Mouse (Mus musculus) limb, embryonic 14.5 days (tissue): ENCODE measurements at regions not wholly inside any gene's neighbourhood (a gene's known extent, or its start where the extent isn't known, plus 50 kb on each side); places are given as distances from the start of the nearest gene placed in this dataset.

ENCODE experiments used
- ATAC-seq: fragments of 200-750 bp; cut with Nextera tagmentation; 2 replicates; pipeline ENCODE4 v1.8.0; 2017; ENCODE audit warnings: low read depth, moderate number of reproducible peaks, moderate TSS enrichment; ENCODE audit not compliant: low FRiP score
- DNase-seq: peaks from one replicate; pipeline ENCODE4 v3.0.0-alpha.2; 2015; ENCODE audit warnings: low spot score
- H3K27ac ChIP-seq: fragments of 300-500 bp; sonication (generic); replicated peaks from 2 replicates; pipeline ENCODE4 v1.5.1; 2014; ENCODE audit warnings: low read depth, mild to moderate bottlenecking, low read length, moderate library complexity, mixed read lengths
- H3K27me3 ChIP-seq: fragments of 300-500 bp; sonication (generic); 2 replicates; pipeline ENCODE4 v1.6.1; 2014; ENCODE audit warnings: low read length, mixed read lengths; ENCODE audit not compliant: control insufficient read depth, insufficient read depth
- H3K36me3 ChIP-seq: fragments of 300-500 bp; sonication (generic); 2 replicates; pipeline ENCODE4 v1.6.1; 2014; ENCODE audit warnings: mild to moderate bottlenecking, low read length, moderate library complexity, mixed read lengths; ENCODE audit not compliant: control insufficient read depth, insufficient read depth
- H3K4me1 ChIP-seq: fragments of 300-500 bp; sonication (generic); 2 replicates; pipeline ENCODE4 v1.6.1; 2014; ENCODE audit warnings: antibody characterized with exemption, low read length, mixed read lengths; ENCODE audit not compliant: control insufficient read depth, insufficient read depth
- H3K4me2 ChIP-seq: fragments of 300-500 bp; sonication (generic); replicated peaks from 2 replicates; pipeline ENCODE4 v1.6.1; 2014; ENCODE audit warnings: low read depth, mild to moderate bottlenecking, low read length, moderate library complexity; ENCODE audit not compliant: severe bottlenecking
- H3K4me3 ChIP-seq: fragments of 300-500 bp; sonication (generic); replicated peaks from 2 replicates; pipeline ENCODE4 v1.5.1; 2014; ENCODE audit warnings: low read length
- H3K9ac ChIP-seq: fragments of 300-500 bp; sonication (generic); 2 replicates; pipeline ENCODE4 v1.6.1; 2014; ENCODE audit warnings: mild to moderate bottlenecking, low read depth, low read length, moderate library complexity; ENCODE audit not compliant: severe bottlenecking
- H3K9me3 ChIP-seq: fragments of 300-500 bp; sonication (generic); 2 replicates; pipeline ENCODE4 v1.6.1; 2016; ENCODE audit warnings: low read length; ENCODE audit not compliant: control insufficient read depth
- POLR2A ChIP-seq: fragments of 200-500 bp; IDR thresholded peaks from 2 replicates; pipeline ENCODE4 v1.8.0; 2012; ENCODE audit warnings: inconsistent platforms, mild to moderate bottlenecking, moderate library complexity, borderline replicate concordance; ENCODE audit not compliant: insufficient read depth, insufficient read length; ENCODE audit errors: extremely low read depth
- WGBS: fragments of 180-500 bp; shearing (Covaris S2); extraction: QIAGEN DNeasy Blood & Tissue Kit; methylation state at CpG from one replicate; pipeline ENCODE4 v1.1.7; 2014; 5-methylcytosine and 5-hydroxymethylcytosine counted together

GRCm38 (mm10) chrX:57711914-57712313 is 208.4 kb upstream of the Gpr101 start:
- WGBS, result 69% methylated on average over 6 of the region's 6 CpGs
- no peak overlapping the region for H3K4me3 ChIP-seq
- no peak for TF ChIP-seq POLR2A
- no peaks in the 10 kb centered on the region for H3K27me3 ChIP-seq
- no peak overlapping the region for H3K27ac ChIP-seq
- H3K36me3 ChIP-seq, result no peaks in the 10 kb centered on the region
- H3K4me2 ChIP-seq, result no peak overlapping the region
- ATAC-seq, result no peak
- no peaks in the 10 kb centered on the region for H3K4me1 ChIP-seq
- DNase-seq, result no peak
- no peaks in the 10 kb centered on the region for H3K9me3 ChIP-seq
- no peak overlapping the region for H3K9ac ChIP-seq

DNA sequence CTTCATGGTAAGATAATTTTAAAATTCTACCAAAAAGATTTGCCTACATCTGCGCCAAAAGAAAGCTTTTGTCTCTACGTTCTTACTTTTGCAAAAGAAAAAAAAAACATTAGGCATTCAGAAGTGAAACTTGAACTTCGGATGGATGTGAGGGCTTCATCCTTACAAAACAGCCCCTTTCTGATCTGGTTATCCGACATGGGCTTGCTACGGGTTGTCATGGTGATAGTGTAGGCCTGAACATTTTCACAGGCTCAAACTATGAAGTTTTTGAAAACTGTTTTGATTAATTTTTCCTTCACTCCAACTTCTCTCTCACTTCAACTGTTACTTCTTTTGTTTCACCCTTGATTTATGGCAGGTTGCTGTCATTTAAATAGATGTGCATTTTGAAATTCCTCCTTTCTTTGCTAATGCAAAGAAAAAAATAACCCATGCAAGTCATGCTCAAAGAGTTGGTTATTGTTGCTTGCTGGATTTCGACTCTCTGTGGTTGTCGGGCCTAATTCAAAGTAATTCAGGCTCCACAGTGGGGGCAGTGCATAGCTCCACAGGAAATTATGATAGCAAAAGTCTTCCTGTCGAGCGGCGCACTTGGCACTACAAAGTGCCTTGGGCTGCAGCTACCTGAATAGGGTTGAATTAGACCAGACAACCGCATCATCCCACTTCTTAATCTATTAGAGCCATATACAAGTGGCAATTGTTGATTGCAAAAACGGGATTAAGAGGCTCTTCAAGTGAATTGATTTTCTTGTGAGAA is 205.7 kb upstream of the Gpr101 start:
- Histone ChIP-seq H3K27me3 (no peaks in the 10 kb centered on the region), H3K9ac (no peak overlapping the region), H3K27ac (no peak overlapping the region), H3K4me2 (no peak overlapping the region), H3K4me3 (no peak overlapping the region), H3K4me1 (no peaks in the 10 kb centered on the region), H3K9me3 (no peaks in the 10 kb centered on the region), H3K36me3 (no peaks in the 10 kb centered on the region)
- no peak for TF ChIP-seq POLR2A
- no peak for ATAC-seq
- WGBS, result 78% methylated on average over 12 of the region's 12 CpGs
- DNase-seq, result no peak

DNA sequence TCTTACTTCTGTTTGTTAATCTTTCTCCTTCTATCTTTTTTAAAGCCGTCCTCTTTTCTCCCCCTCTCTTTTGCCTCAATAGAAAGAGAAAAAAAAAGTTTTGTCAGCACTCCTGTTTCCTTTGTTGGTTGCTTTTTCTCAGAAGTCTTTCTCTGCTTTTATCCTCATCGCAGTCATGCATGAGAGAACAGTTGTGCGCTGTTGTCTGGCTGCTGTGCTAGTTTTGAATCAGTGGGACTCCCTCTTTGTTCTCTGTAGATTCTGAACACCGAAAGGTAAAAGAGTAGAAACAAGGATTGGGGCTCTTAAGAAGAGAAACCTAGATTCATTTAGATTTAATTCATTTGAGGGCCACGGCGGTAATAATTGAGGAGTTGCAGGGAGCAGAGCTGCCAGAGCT is 204.9 kb upstream of the Gpr101 start:
- no peak for ATAC-seq
- Histone ChIP-seq H3K27me3 (no peaks in the 10 kb centered on the region), H3K27ac (no peak overlapping the region), H3K36me3 (no peaks in the 10 kb centered on the region), H3K4me3 (no peak overlapping the region), H3K9me3 (no peaks in the 10 kb centered on the region), H3K4me1 (no peaks in the 10 kb centered on the region), H3K4me2 (no peak overlapping the region), H3K9ac (no peak overlapping the region)
- no peak for DNase-seq
- no peak for TF ChIP-seq POLR2A
- 82% methylated on average over 6 of the region's 6 CpGs for WGBS

GRCm38 (mm10) chrX:57707932-57708331 is 204.4 kb upstream of the Gpr101 start:
- Histone ChIP-seq H3K4me1 (no peaks in the 10 kb centered on the region), H3K9me3 (no peaks in the 10 kb centered on the region), H3K4me2 (no peak overlapping the region), H3K27me3 (no peaks in the 10 kb centered on the region), H3K36me3 (no peaks in the 10 kb centered on the region), H3K4me3 (no peak overlapping the region), H3K9ac (no peak overlapping the region), H3K27ac (no peak overlapping the region)
- ATAC-seq (no peak), DNase-seq (no peak)
- TF ChIP-seq POLR2A, result no peak
- 48% methylated on average over 7 of the region's 7 CpGs for WGBS

DNA sequence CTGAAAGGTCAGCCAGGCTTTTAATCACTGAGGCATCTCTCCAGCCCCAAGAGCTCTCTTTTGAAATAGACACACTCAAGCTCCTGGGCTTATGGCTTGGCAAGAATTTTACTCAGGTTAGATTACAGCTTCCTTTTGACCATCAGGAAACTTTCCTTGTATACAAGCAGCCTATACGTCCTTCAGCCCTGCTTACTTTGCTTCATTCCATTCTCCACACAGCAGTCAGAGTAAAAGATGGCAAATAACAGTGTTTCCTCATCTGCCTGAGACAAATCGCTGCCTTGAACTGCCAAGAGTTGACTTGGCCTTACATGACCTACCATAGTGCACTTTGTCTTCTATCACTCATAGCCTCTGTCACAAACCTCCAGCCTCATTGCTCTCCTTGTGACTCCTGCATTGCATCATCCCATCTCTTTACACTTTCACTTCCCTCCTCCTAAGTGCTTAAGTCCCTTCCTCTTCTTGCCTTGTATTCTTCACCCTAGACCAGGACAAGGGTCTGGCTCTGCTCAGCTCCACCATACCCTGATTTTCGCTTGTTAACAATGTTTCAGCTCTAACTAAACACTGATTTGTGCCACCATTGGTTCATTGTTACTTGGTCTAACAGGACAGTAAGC is 203.2 kb upstream of the Gpr101 start:
- WGBS, result 77% methylated on average over 3 of the region's 3 CpGs
- no peak for ATAC-seq
- DNase-seq, result no peak
- Histone ChIP-seq H3K27me3 (no peaks in the 10 kb centered on the region), H3K4me2 (no peak overlapping the region), H3K9ac (no peak overlapping the region), H3K36me3 (no peaks in the 10 kb centered on the region), H3K27ac (no peak overlapping the region), H3K4me1 (no peaks in the 10 kb centered on the region), H3K4me3 (no peak overlapping the region), H3K9me3 (no peaks in the 10 kb centered on the region)
- TF ChIP-seq POLR2A, result no peak
